Mouse (Mus musculus): Measurements from ENCODE around the gene Calhm6.

DNA sequence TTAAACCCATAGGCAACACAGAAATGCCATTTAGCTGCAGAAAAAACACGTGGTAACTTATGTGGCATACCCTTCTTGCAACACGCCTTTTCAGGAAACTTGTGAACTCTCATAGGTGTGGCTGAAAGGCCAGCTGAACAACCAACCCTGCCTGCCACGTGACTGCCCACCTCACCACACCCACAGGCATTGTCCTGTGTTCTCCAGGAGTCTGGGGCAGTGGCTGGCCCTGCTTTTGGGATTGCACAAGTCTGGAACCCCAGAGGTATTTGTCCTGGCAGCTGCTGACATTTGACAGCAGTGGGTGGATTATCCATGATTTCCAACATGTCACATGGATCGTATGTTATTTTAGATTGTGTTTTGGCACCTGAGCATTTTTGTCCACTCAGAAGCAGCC lies 12.0 kb upstream of the Calhm6 start:
- TF ChIP-seq REST (IDR thresholded peaks at IDR 0.05; ENCODE audit: insufficient read depth, insufficient read length) (no peak), MYOG (IDR thresholded peaks at IDR 0.05; ENCODE audit: control insufficient read depth in 1 of 3, insufficient read depth in 1 of 3, insufficient read length in 2 of 3, low read depth in 2 of 3) (peak in 1 of 3 experiments; percentile 77), MAX (IDR thresholded peaks at IDR 0.05; ENCODE audit: low read depth) (no peak)

All from myocyte (in vitro differentiated cells).